Mouse (Mus musculus): ENCODE results near the gene Fam83e. TPM values are rescaled to one million over a fixed set of nuclear protein-coding genes. Genes with fewer than 3 reads are reported as not detected.

Gene Fam83e
- total and polyA plus RNA-seq, 3 experiments: 0.43 to 1.0 TPM; not detected in 1

DNA sequence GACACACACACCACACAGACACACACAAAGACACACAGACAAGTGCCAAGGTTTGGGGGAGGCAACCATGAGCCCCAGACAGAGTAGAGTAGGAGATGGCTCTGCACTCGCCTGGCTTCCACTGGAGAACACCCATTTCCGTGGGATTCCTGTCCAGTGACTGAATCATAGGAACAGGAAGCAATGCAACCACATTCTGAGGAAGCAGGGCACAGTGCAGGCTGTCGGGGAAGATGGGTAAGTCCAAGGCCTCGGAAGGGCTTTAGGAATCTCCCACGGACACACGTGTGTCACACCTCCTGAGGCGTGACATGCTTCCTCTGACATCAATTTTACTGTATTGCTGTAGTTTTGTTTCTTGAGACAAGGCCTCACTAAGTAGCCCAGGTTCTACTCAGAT, 27.1 kb downstream of the Fam83e start:
- no peaks in the 10 kb centered on the region for H3K4me1 ChIP-seq (ENCODE audit: control insufficient read depth in 1 of 2, insufficient read depth in 2 of 2, low read length in 2 of 2)
- no peak overlapping the region for H3K27ac ChIP-seq (ENCODE audit: control insufficient read depth, low read depth, low read length)
- H3K36me3 ChIP-seq (ENCODE audit: control insufficient read depth in 1 of 2, insufficient read depth in 2 of 2, low read length in 2 of 2): no peaks in the 10 kb centered on the region
- no peak overlapping the region for H3K9ac ChIP-seq (ENCODE audit: control insufficient read depth, low read depth, low read length, poor library complexity, severe bottlenecking)
- TF ChIP-seq MAFK (IDR thresholded peaks at IDR 0.05; ENCODE audit: borderline replicate concordance, low read depth, low read length) (no peak), ZC3H11A (IDR thresholded peaks at IDR 0.05; ENCODE audit: low read depth, low read length) (no peak), NRF1 (IDR thresholded peaks at IDR 0.05; ENCODE audit: insufficient read depth, low read depth, low read length, poor library complexity, severe bottlenecking) (no peak), ZKSCAN1 (IDR thresholded peaks at IDR 0.05; ENCODE audit: low read depth, low read length) (no peak), CHD2 (IDR thresholded peaks at IDR 0.05; ENCODE audit: low read length) (no peak), HCFC1 (IDR thresholded peaks at IDR 0.05; ENCODE audit: low read depth, low read length) (no peak), TBP (IDR thresholded peaks at IDR 0.05; ENCODE audit: low read depth, low read length) (no peak), SMC3 (IDR thresholded peaks at IDR 0.05; ENCODE audit: low read depth, low read length) (no peak), GATA1 (IDR thresholded peaks at IDR 0.05; ENCODE audit: low read depth, low read length) (no peak), USF1 (IDR thresholded peaks at IDR 0.05; ENCODE audit: low read depth, low read length) (no peak), POLR2AphosphoS2 (IDR thresholded peaks at IDR 0.05; ENCODE audit: low read length) (no peak), BHLHE40 (IDR thresholded peaks at IDR 0.05; ENCODE audit: borderline replicate concordance, low read depth, low read length) (no peak), MAX (IDR thresholded peaks at IDR 0.05; ENCODE audit: low read length) (no peak), MYB (IDR thresholded peaks at IDR 0.05; ENCODE audit: low read depth, low read length) (no peak), POLR2A (IDR thresholded peaks at IDR 0.05; ENCODE audit: control insufficient read depth in 1 of 2, insufficient read depth in 1 of 2, low read depth in 1 of 2, low read length in 2 of 2, poor library complexity in 1 of 2) (no peak), SIN3A (IDR thresholded peaks at IDR 0.05; ENCODE audit: low read length) (no peak)
- no peaks in the 10 kb centered on the region for H3K79me2 ChIP-seq (ENCODE audit: control insufficient read depth, insufficient read depth, low read length, poor library complexity)
- H3K9me3 ChIP-seq (replicated peaks; ENCODE audit: insufficient read depth, low read length): no peaks in the 10 kb centered on the region
- 0 out of 4 replicates have a peak, but pooled peaks cover 0 to 2% of the 10 kb centered on the region in 2 experiments for H3K27me3 ChIP-seq (ENCODE audit: control insufficient read depth in 1 of 2, insufficient read depth in 2 of 2, low read length in 2 of 2)
- no peak for DNase-seq (ENCODE audit: low read depth, low spot score)
- no peak overlapping the region for H3K4me3 ChIP-seq (ENCODE audit: control insufficient read depth in 1 of 2, insufficient read depth in 1 of 2, low read depth in 2 of 2, low read length in 2 of 2)

DNA sequence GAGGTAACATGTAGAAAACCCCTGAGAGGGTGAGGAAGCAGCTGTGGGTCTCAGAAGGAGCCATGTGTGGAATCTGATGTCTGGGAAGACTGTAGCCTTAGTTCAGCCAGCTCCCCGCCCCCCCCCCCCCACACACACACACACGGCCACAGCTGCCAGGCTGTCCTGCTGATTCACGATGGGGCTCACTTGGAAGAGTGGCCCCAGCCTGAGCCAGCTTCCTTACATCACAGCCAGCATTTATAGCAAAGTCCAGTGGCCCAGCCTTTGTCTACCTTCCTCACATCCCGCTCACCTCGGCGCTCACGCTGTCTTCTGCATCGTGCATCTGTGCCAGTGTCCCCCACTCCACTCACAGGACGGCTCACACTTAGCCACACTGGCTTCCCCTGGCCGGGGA, 28.4 kb downstream of the Fam83e start:
- peaks cover 0 to 2% of the 10 kb centered on the region in 2 experiments; a peak in 1 of 4 replicates for H3K27me3 ChIP-seq (ENCODE audit: control insufficient read depth in 1 of 2, insufficient read depth in 2 of 2, low read length in 2 of 2)
- H3K79me2 ChIP-seq (ENCODE audit: control insufficient read depth, insufficient read depth, low read length, poor library complexity): no peaks in the 10 kb centered on the region
- no peak overlapping the region for H3K9ac ChIP-seq (ENCODE audit: control insufficient read depth, low read depth, low read length, poor library complexity, severe bottlenecking)
- TF ChIP-seq MXI1 (IDR thresholded peaks at IDR 0.05; ENCODE audit: low read depth, low read length) (no peak), CHD2 (IDR thresholded peaks at IDR 0.05; ENCODE audit: low read length) (no peak), CHD1 (IDR thresholded peaks at IDR 0.05; ENCODE audit: low read depth, low read length) (no peak), TCF12 (IDR thresholded peaks at IDR 0.05; ENCODE audit: low read depth, low read length) (no peak), ZNF384 (IDR thresholded peaks at IDR 0.05; ENCODE audit: low read depth, low read length) (no peak), RCOR1 (IDR thresholded peaks at IDR 0.05; ENCODE audit: low read depth, low read length) (no peak), USF1 (IDR thresholded peaks at IDR 0.05; ENCODE audit: low read depth, low read length) (no peak), MYB (IDR thresholded peaks at IDR 0.05; ENCODE audit: low read depth, low read length) (no peak), RAD21 (IDR thresholded peaks at IDR 0.05; ENCODE audit: low read depth, low read length) (no peak), HCFC1 (IDR thresholded peaks at IDR 0.05; ENCODE audit: low read depth, low read length) (no peak), MEF2A (IDR thresholded peaks at IDR 0.05; ENCODE audit: extremely low read depth, insufficient replicate concordance, low read depth, low read length, poor library complexity, severe bottlenecking) (no peak), ZMIZ1 (IDR thresholded peaks at IDR 0.05; ENCODE audit: low read depth, low read length) (no peak), GATA1 (IDR thresholded peaks at IDR 0.05; ENCODE audit: low read depth, low read length) (no peak), TAL1 (IDR thresholded peaks at IDR 0.05; ENCODE audit: low read length) (no peak), ETS1 (IDR thresholded peaks at IDR 0.05; ENCODE audit: low read depth, low read length) (no peak), KAT2A (conservative IDR thresholded peaks at IDR 0.05; ENCODE audit: low read depth, low read length) (no peak), ZKSCAN1 (IDR thresholded peaks at IDR 0.05; ENCODE audit: low read depth, low read length) (no peak)
- H3K27ac ChIP-seq (ENCODE audit: control insufficient read depth, low read depth, low read length): no peak overlapping the region
- DNase-seq (ENCODE audit: low read depth, low spot score): no peak
- H3K9me3 ChIP-seq (replicated peaks; ENCODE audit: insufficient read depth, low read length): no peaks in the 10 kb centered on the region
- no peak overlapping the region for H3K4me3 ChIP-seq (ENCODE audit: control insufficient read depth in 1 of 2, insufficient read depth in 1 of 2, low read depth in 2 of 2, low read length in 2 of 2)
- H3K4me1 ChIP-seq (ENCODE audit: control insufficient read depth in 1 of 2, insufficient read depth in 2 of 2, low read length in 2 of 2): no peaks in the 10 kb centered on the region
- H3K36me3 ChIP-seq (ENCODE audit: control insufficient read depth in 1 of 2, insufficient read depth in 2 of 2, low read length in 2 of 2): no peaks in the 10 kb centered on the region

Measured in MEL (cell line).